Mouse (Mus musculus): ENCODE results near the gene Lgals9. TPM values are rescaled to one million over a fixed set of nuclear protein-coding genes. Genes with fewer than 3 reads are reported as not detected.

Lgals9 gene
- polyA plus RNA-seq, 1 experiment from 2014 or later = 6.7 TPM

GRCm38 (mm10) chr11:78950365-78950764 is 34.4 kb downstream of the Lgals9 start:
- H3K4me2 ChIP-seq = no peak overlapping the region
- no peaks in the 10 kb centered on the region for H3K9me3 ChIP-seq (ENCODE audit: control insufficient read depth, low read length)
- H3K27me3 ChIP-seq (ENCODE audit: control insufficient read depth, insufficient read depth, low read length) = no peaks in the 10 kb centered on the region; the same call in 1 of the 2 replicates
- H3K9ac ChIP-seq (ENCODE audit: low read length) = no peak overlapping the region
- H3K27ac ChIP-seq (ENCODE audit: low read depth, low read length) = no peak overlapping the region
- H3K36me3 ChIP-seq (ENCODE audit: control insufficient read depth, insufficient read depth, low read length) = no peaks in the 10 kb centered on the region
- no peak overlapping the region for H3K4me3 ChIP-seq (ENCODE audit: low read depth, low read length)
- DNase-seq (ENCODE audit: low spot score, missing footprints) = no peak
- H3K4me1 ChIP-seq (ENCODE audit: control insufficient read depth, insufficient read depth, low read length) = no peaks in the 10 kb centered on the region
- WGBS = 90% methylated on average over 8 of the region's 8 CpGs
- ATAC-seq (ENCODE audit: low FRiP score) = no peak

DNA sequence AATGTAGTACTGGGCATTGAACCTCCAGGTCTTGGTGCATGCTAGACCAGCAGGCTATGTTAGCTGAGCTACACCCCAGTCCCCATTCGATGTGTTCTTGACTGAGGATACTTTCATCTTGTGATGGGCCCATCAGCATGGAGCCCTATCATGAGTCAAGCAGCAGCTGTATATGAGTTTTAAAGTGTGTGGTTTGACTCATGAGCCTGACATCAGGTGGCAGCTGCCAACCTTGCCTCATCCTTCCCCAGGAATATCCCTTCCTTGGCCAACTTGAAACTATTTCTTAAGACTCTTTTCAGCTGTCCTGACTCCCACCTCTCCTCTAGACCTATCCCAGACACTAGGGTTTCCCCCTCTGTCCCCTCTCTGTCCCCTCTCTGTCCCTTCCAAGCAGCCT is 41.7 kb downstream of the Lgals9 start:
- Histone ChIP-seq H3K9me3 (ENCODE audit: control insufficient read depth, low read length) (no peaks in the 10 kb centered on the region), H3K9ac (ENCODE audit: low read length) (no peak overlapping the region), H3K36me3 (ENCODE audit: control insufficient read depth, insufficient read depth, low read length) (no peaks in the 10 kb centered on the region), H3K4me2 (no peak overlapping the region), H3K4me3 (ENCODE audit: low read depth, low read length) (no peak overlapping the region), H3K4me1 (ENCODE audit: control insufficient read depth, insufficient read depth, low read length) (no peaks in the 10 kb centered on the region), H3K27ac (ENCODE audit: low read depth, low read length) (no peak overlapping the region), H3K27me3 (ENCODE audit: control insufficient read depth, insufficient read depth, low read length) (no peaks in the 10 kb centered on the region)
- 88% methylated on average over 1 of the region's 1 CpGs for WGBS
- no peak for DNase-seq (ENCODE audit: low spot score, missing footprints)
- ATAC-seq (ENCODE audit: low FRiP score) = no peak

DNA sequence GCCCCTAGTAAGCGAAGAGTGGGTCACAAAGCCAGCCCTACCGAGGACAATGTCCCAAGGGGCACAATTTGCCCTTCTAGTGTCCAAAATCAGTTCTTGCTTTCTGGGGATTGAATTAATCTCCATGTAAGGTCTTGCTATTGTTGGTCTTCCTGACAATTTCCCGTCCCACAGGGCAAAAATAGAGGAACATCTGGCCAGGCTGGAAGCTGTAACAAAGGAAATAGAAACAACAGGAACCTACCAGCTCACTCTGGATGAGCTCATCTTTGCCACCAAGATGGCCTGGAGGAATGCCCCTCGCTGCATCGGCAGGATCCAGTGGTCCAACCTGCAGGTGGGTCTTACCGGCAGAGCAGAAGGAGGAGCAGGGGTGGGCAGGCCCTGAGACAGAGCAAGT is 49.6 kb downstream of the Lgals9 start:
- H3K9ac ChIP-seq (ENCODE audit: low read length) = no peak overlapping the region
- no peaks in the 10 kb centered on the region for H3K4me1 ChIP-seq (ENCODE audit: control insufficient read depth, insufficient read depth, low read length)
- H3K4me2 ChIP-seq = no peak overlapping the region
- no peaks in the 10 kb centered on the region for H3K9me3 ChIP-seq (ENCODE audit: control insufficient read depth, low read length)
- DNase-seq (ENCODE audit: low spot score, missing footprints) (no peak), ATAC-seq (ENCODE audit: low FRiP score) (no peak)
- no peak overlapping the region for H3K4me3 ChIP-seq (ENCODE audit: low read depth, low read length)
- H3K27me3 ChIP-seq (ENCODE audit: control insufficient read depth, insufficient read depth, low read length) = no peaks in the 10 kb centered on the region
- no peak overlapping the region for H3K27ac ChIP-seq (ENCODE audit: low read depth, low read length)
- WGBS = 77% methylated on average over 6 of the region's 6 CpGs
- H3K36me3 ChIP-seq (ENCODE audit: control insufficient read depth, insufficient read depth, low read length) = no peaks in the 10 kb centered on the region

DNA sequence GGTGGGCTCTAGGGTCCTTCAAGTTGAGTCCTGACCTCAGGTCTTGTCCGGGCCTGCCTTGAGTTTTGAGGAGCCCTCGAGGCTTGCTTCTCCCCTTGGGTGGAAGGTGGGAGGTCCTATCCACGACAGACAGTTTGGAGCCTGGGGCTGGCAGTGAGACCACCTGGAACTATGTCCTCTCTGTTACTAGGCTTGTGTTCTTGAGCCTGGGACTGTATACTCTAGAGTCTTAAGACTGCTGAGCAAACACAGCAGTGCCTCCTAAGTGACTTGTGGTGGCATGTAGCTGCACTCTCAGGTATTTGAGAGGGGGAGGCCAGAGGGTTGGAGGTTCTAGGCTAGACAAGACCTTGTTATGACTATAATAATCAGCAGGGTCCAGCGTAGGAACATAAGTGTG is 50.0 kb downstream of the Lgals9 start:
- H3K4me2 ChIP-seq = no peak overlapping the region
- no peaks in the 10 kb centered on the region for H3K27me3 ChIP-seq (ENCODE audit: control insufficient read depth, insufficient read depth, low read length)
- H3K9ac ChIP-seq (ENCODE audit: low read length) = no peak overlapping the region
- H3K4me3 ChIP-seq (ENCODE audit: low read depth, low read length) = no peak overlapping the region
- H3K27ac ChIP-seq (ENCODE audit: low read depth, low read length) = no peak overlapping the region
- no peaks in the 10 kb centered on the region for H3K36me3 ChIP-seq (ENCODE audit: control insufficient read depth, insufficient read depth, low read length)
- ATAC-seq (ENCODE audit: low FRiP score) (no peak), DNase-seq (ENCODE audit: low spot score, missing footprints) (no peak)
- H3K9me3 ChIP-seq (ENCODE audit: control insufficient read depth, low read length) = no peaks in the 10 kb centered on the region
- WGBS = 87% methylated on average over 4 of the region's 4 CpGs
- H3K4me1 ChIP-seq (ENCODE audit: control insufficient read depth, insufficient read depth, low read length) = no peaks in the 10 kb centered on the region

GRCm38 (mm10) chr11:78934307-78934706 is 50.4 kb downstream of the Lgals9 start:
- WGBS = 88% methylated on average over 7 of the region's 7 CpGs
- Histone ChIP-seq H3K36me3 (ENCODE audit: control insufficient read depth, insufficient read depth, low read length) (no peaks in the 10 kb centered on the region), H3K4me3 (ENCODE audit: low read depth, low read length) (no peak overlapping the region), H3K9ac (ENCODE audit: low read length) (no peak overlapping the region), H3K27ac (ENCODE audit: low read depth, low read length) (no peak overlapping the region), H3K4me1 (ENCODE audit: control insufficient read depth, insufficient read depth, low read length) (no peaks in the 10 kb centered on the region), H3K27me3 (ENCODE audit: control insufficient read depth, insufficient read depth, low read length) (no peaks in the 10 kb centered on the region), H3K9me3 (ENCODE audit: control insufficient read depth, low read length) (no peaks in the 10 kb centered on the region), H3K4me2 (no peak overlapping the region)
- ATAC-seq (ENCODE audit: low FRiP score) = no peak
- no peak for DNase-seq (ENCODE audit: low spot score, missing footprints)

DNA sequence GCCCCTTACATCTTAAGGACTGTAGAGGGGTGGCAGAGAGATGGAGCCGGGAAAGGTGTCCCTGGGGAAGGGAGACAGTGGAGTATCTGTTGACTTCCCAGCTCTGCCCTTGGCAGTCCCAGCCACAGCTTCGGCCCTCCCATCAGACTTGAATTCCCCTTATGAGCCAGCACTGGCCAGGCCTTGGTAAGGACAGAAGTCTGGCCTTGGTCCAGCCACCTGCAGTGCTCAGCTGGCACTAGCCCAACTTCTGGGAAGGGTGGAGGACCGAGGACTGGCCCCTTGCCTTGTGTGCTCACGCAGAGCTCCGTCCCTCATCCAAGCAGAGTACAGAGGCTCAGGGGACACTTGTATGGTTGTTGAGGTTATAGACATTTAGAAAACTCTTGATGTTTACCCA is 55.4 kb downstream of the Lgals9 start:
- H3K27ac ChIP-seq (ENCODE audit: low read depth, low read length) = no peak overlapping the region
- H3K27me3 ChIP-seq (ENCODE audit: control insufficient read depth, insufficient read depth, low read length) = peaks cover 24% of the 10 kb centered on the region
- H3K4me1 ChIP-seq (ENCODE audit: control insufficient read depth, insufficient read depth, low read length) = peaks cover 6% of the 10 kb centered on the region
- no peak for DNase-seq (ENCODE audit: low spot score, missing footprints)
- H3K9ac ChIP-seq (ENCODE audit: low read length) = no peak overlapping the region
- no peaks in the 10 kb centered on the region for H3K9me3 ChIP-seq (ENCODE audit: control insufficient read depth, low read length)
- no peak for ATAC-seq (ENCODE audit: low FRiP score)
- H3K4me3 ChIP-seq (ENCODE audit: low read depth, low read length) = no peak overlapping the region
- 96% methylated on average over 5 of the region's 5 CpGs for WGBS
- no peaks in the 10 kb centered on the region for H3K36me3 ChIP-seq (ENCODE audit: control insufficient read depth, insufficient read depth, low read length)
- no peak overlapping the region for H3K4me2 ChIP-seq

DNA sequence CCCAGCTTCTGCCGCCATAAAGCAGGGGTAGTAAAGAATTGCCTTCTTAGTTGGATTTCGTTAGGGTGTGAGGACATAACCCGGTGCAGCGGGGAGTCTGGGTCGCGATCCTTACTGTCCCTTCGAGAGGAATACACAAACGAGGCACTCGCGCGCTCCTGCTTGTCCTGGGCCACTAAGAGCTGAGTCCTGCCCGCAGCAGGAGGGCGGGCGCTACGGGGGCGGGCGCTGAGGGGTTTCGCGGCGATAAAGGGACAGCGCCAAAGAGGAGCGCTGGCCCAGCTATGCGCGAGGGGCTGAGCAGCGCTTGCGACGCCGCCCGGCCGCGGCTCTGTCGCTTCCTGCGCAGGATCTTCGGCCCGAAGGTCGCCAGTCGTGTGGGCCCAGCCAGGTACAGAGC is 59.8 kb downstream of the Lgals9 start:
- Histone ChIP-seq H3K4me1 (ENCODE audit: control insufficient read depth, insufficient read depth, low read length) (peaks cover 6% of the 10 kb centered on the region), H3K4me3 (ENCODE audit: low read depth, low read length) (peak overlapping the region; percentile 35), H3K9me3 (ENCODE audit: control insufficient read depth, low read length) (no peaks in the 10 kb centered on the region), H3K9ac (ENCODE audit: low read length) (peak overlapping the region; percentile 40), H3K36me3 (ENCODE audit: control insufficient read depth, insufficient read depth, low read length) (no peaks in the 10 kb centered on the region), H3K27me3 (ENCODE audit: control insufficient read depth, insufficient read depth, low read length) (peaks cover 37% of the 10 kb centered on the region), H3K27ac (ENCODE audit: low read depth, low read length) (no peak overlapping the region), H3K4me2 (peak overlapping the region; percentile 56)
- under 1% methylated on average over 37 of the region's 37 CpGs for WGBS
- DNase-seq (ENCODE audit: low spot score, missing footprints) = peak; percentile 93
- ATAC-seq (ENCODE audit: low FRiP score) = no peak

DNA sequence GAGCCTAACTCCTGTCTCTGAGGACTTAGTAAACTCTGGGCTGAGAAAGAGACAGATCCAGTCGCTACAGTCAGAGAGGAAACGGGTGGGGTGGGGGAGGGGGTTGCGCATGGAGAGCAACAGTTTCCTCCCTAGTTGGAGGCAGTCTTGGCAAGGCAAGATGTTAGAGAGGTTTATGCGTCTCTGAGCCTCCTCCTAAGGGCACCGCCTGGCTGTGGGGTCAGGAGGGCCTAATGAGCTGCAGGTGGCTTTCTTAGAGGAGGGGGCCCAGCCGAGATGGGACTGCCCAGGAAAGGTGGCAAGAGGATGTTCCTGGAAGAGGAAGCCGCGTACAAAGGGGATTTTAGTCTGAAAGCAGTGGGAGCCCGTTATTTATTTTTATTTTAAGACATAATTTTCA is 60.6 kb downstream of the Lgals9 start:
- DNase-seq (ENCODE audit: low spot score, missing footprints) (no peak), ATAC-seq (ENCODE audit: low FRiP score) (no peak)
- H3K36me3 ChIP-seq (ENCODE audit: control insufficient read depth, insufficient read depth, low read length) = no peaks in the 10 kb centered on the region
- H3K4me3 ChIP-seq (ENCODE audit: low read depth, low read length) = no peak overlapping the region
- no peak overlapping the region for H3K27ac ChIP-seq (ENCODE audit: low read depth, low read length)
- no peak overlapping the region for H3K9ac ChIP-seq (ENCODE audit: low read length)
- WGBS = 9% methylated on average over 9 of the region's 9 CpGs
- peaks cover 6% of the 10 kb centered on the region for H3K4me1 ChIP-seq (ENCODE audit: control insufficient read depth, insufficient read depth, low read length)
- no peak overlapping the region for H3K4me2 ChIP-seq
- peaks cover 37% of the 10 kb centered on the region for H3K27me3 ChIP-seq (ENCODE audit: control insufficient read depth, insufficient read depth, low read length)
- no peaks in the 10 kb centered on the region for H3K9me3 ChIP-seq (ENCODE audit: control insufficient read depth, low read length)

DNA sequence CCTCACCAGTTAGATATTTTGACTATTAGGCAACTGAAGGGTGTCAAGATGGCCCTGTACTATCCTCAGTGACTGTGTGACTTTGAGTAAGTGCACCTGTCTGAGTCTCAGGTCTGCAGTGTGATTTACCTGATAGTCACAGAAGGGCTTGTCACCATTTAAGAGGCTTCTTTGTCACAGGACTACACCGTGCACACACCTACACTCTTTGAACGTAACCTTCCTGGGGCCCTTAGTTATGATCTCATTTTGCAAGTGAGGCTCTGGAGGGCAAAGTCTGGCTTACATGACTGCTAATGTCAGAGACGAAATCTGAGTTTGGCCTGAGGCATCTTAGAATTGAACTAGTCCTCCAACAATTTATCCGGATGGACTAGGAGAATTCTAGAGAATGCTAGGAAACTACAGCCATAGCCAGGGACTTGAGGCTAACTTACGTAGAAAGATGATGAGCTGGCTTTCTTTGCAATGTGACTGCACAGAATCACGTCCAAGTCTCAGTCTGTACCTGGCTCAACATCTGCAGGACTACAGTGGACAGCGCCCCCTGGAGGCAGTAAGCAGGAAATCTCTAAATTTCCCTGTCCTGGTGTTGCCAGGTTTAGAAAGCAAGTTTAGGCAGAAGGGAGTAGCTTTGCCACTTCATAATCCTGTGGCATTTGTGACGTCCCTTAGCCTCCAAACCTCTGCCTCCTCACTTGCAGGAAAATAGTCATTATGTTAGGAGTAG is 61.9 kb downstream of the Lgals9 start:
- H3K27me3 ChIP-seq (ENCODE audit: control insufficient read depth, insufficient read depth, low read length) = peaks cover 37% of the 10 kb centered on the region
- no peaks in the 10 kb centered on the region for H3K36me3 ChIP-seq (ENCODE audit: control insufficient read depth, insufficient read depth, low read length)
- DNase-seq (ENCODE audit: low spot score, missing footprints) (peak; percentile 94), ATAC-seq (ENCODE audit: low FRiP score) (no peak)
- 39% methylated on average over 8 of the region's 8 CpGs for WGBS
- no peak overlapping the region for H3K4me3 ChIP-seq (ENCODE audit: low read depth, low read length)
- H3K9ac ChIP-seq (ENCODE audit: low read length) = no peak overlapping the region
- H3K27ac ChIP-seq (ENCODE audit: low read depth, low read length) = no peak overlapping the region
- H3K4me1 ChIP-seq (ENCODE audit: control insufficient read depth, insufficient read depth, low read length) = peaks cover 6% of the 10 kb centered on the region
- H3K9me3 ChIP-seq (ENCODE audit: control insufficient read depth, low read length) = no peaks in the 10 kb centered on the region
- H3K4me2 ChIP-seq = no peak overlapping the region

All from midbrain, embryonic 11.5 days (tissue).